ENCODE assay signal across 9 mouse cellular contexts in genomic region chr14:99944221-99945108, GRCm38 (mm10).
A peak's percentile ranks its signal among the peaks of the same experiment; 100 is the strongest.
DNase-seq lines count a peak whose midpoint lies in the region; ATAC-seq lines count a peak whose summit lies in the region.
"Had no signal": no experiment of that assay in that cellular context is flagged by ENCODE, and none has a peak within 500 bp of the region (broad histone marks: within the 10 kb centered on the region; RNA-seq: fewer than 3 reads in every experiment).

No protein-coding gene starts in this region.

- H3K4me1 ChIP-seq in neural tube, embryonic 11.5 days (ENCODE audit: control insufficient read depth, insufficient read depth, low read length), result peaks cover 17% of the 10 kb centered on the region
- peaks cover 36% of the 10 kb centered on the region for H3K4me1 ChIP-seq in hindbrain, embryonic 14.5 days (replicated peaks; ENCODE audit: control insufficient read depth, insufficient read depth, low read length)
- H3K4me1 ChIP-seq in neural tube, embryonic 12.5 days, result peaks cover 31% of the 10 kb centered on the region

- peak overlapping the region; percentile 45 for H3K27ac ChIP-seq in neural tube, embryonic 11.5 days (ENCODE audit: low read depth, low read length)
- peak overlapping the region; percentile 80 for H3K27ac ChIP-seq in hindbrain, embryonic 14.5 days
- no peak overlapping the region for H3K27ac ChIP-seq in neural tube, embryonic 12.5 days

- no peak overlapping the region for H3K9ac ChIP-seq in neural tube, embryonic 11.5 days (ENCODE audit: low read length)
- H3K9ac ChIP-seq in hindbrain, embryonic 14.5 days, result no peak overlapping the region
- no peak overlapping the region for H3K9ac ChIP-seq in neural tube, embryonic 12.5 days
- H3K9ac ChIP-seq: stomach, embryonic 15.5 days had no signal

- DNase-seq in adrenal gland, adult 2 months, result peak; percentile 36
- no peak for DNase-seq in adrenal gland, postnatal 4 days (ENCODE audit: low spot score in 2 of 2)
- DNase-seq in neural tube, embryonic 11.5 days (ENCODE audit: low spot score), result peak; percentile 55
- no peak for DNase-seq in neural tube, embryonic 10.5 days (ENCODE audit: extremely low spot score, low spot score)
- DNase-seq in hindbrain, embryonic 14.5 days (ENCODE audit: low spot score), result peak; percentile 63
- DNase-seq in gastrocnemius, postnatal 10 days, result no peak

- H3K4me3 ChIP-seq in neural tube, embryonic 11.5 days (ENCODE audit: low read depth, low read length), result no peak overlapping the region
- no peak overlapping the region for H3K4me3 ChIP-seq in hindbrain, embryonic 14.5 days (replicated peaks; ENCODE audit: low read length)
- H3K4me3 ChIP-seq in neural tube, embryonic 12.5 days, result no peak overlapping the region
- H3K4me3 ChIP-seq: stomach, embryonic 15.5 days had no signal

- no peaks in the 10 kb centered on the region for H3K36me3 ChIP-seq in neural tube, embryonic 11.5 days (ENCODE audit: control insufficient read depth, insufficient read depth, low read length)
- no peaks in the 10 kb centered on the region for H3K36me3 ChIP-seq in hindbrain, embryonic 14.5 days (replicated peaks; ENCODE audit: control insufficient read depth, insufficient read depth)
- H3K36me3 ChIP-seq in neural tube, embryonic 12.5 days, result no peaks in the 10 kb centered on the region
- H3K36me3 ChIP-seq: stomach, embryonic 15.5 days had no signal

- H3K4me2 ChIP-seq in neural tube, embryonic 11.5 days (ENCODE audit: low read depth), result no peak overlapping the region
- H3K4me2 ChIP-seq in hindbrain, embryonic 14.5 days (replicated peaks), result no peak overlapping the region
- H3K4me2 ChIP-seq in neural tube, embryonic 12.5 days (replicated peaks), result peak overlapping the region; percentile 6; the same call in 1 of the 2 replicates
- H3K4me2 ChIP-seq: stomach, embryonic 15.5 days had no signal

- no peaks in the 10 kb centered on the region for H3K9me3 ChIP-seq in neural tube, embryonic 11.5 days (ENCODE audit: control insufficient read depth, low read length)
- H3K9me3 ChIP-seq in hindbrain, embryonic 14.5 days (ENCODE audit: control insufficient read depth, low read length), result no peaks in the 10 kb centered on the region
- no peaks in the 10 kb centered on the region for H3K9me3 ChIP-seq in neural tube, embryonic 12.5 days
- H3K9me3 ChIP-seq: stomach, embryonic 15.5 days had no signal

- no peaks in the 10 kb centered on the region for H3K27me3 ChIP-seq in neural tube, embryonic 11.5 days (ENCODE audit: control insufficient read depth, insufficient read depth, low read length)
- no peaks in the 10 kb centered on the region for H3K27me3 ChIP-seq in hindbrain, embryonic 14.5 days (ENCODE audit: control insufficient read depth, insufficient read depth, low read length)
- H3K27me3 ChIP-seq in neural tube, embryonic 12.5 days (replicated peaks), result no peaks in the 10 kb centered on the region
- H3K27me3 ChIP-seq: stomach, embryonic 15.5 days had no signal

- 55% methylated on average over 17 of the region's 17 CpGs for WGBS in neural tube, embryonic 11.5 days
- 34% methylated on average over 17 of the region's 17 CpGs for WGBS in hindbrain, embryonic 14.5 days
- WGBS in neural tube, embryonic 12.5 days, result 40% methylated on average over 17 of the region's 17 CpGs

- peak; percentile 84 for ATAC-seq in neural tube, embryonic 11.5 days (ENCODE audit: insufficient read depth, low FRiP score, low TSS enrichment)
- peak; percentile 68 for ATAC-seq in hindbrain, embryonic 14.5 days (ENCODE audit: low FRiP score)
- ATAC-seq in neural tube, embryonic 12.5 days (ENCODE audit: low FRiP score, low read depth), result peak; percentile 86
- ATAC-seq in activated CD4-positive, CD25-positive, alpha-beta regulatory T cell, adult 4 months, result no peak

Comparison
In these comparisons a context has a peak if more than half of its experiments do, and no peak if none do; other contexts are left out.
1. DNase-seq: peak in adrenal gland, adult 2 months (single experiment), neural tube, embryonic 11.5 days (single experiment) and hindbrain, embryonic 14.5 days (single experiment); none in adrenal gland, postnatal 4 days (0 of 2), neural tube, embryonic 10.5 days (single experiment) and gastrocnemius, postnatal 10 days (single experiment).